Mouse (Mus musculus) forebrain, embryonic 13.5 days (tissue): ENCODE results near the gene Gnpda2. TPM values are rescaled to one million over a fixed set of nuclear protein-coding genes. Genes with fewer than 3 reads are reported as not detected.

Experiments
- polyA plus RNA-seq: library from polyadenylated mRNA; unstranded; fragments of >200 nt; fragmentation: Nextera tagmentation; extraction: Ambion mirVana; gene quantifications from 2 replicates; pipeline ENCODE4 v1.2.1, GENCODE M21; 2015

Gene Gnpda2
- polyA plus RNA-seq, 1 experiment from 2014 or later = 36.5 TPM

Other genes with a start within 250 kb of the Gnpda2 start
- not detected in 2 replicates for gene Yipf7, start 49.7 kb downstream of the Gnpda2 start, polyA plus RNA-seq
- gene Guf1, start 35.4 kb downstream of the Gnpda2 start, polyA plus RNA-seq = 44.2 and 48.9 TPM in 2 replicates